Mouse (Mus musculus) stomach, embryonic 14.5 days (tissue): ENCODE data around the gene Rnase10. TPM values are rescaled to one million over a fixed set of nuclear protein-coding genes. Genes with fewer than 3 reads are reported as not detected.

Source experiments
- ATAC-seq: fragments of 200-750 bp; cut with Nextera tagmentation; 2 replicates; pipeline ENCODE4 v1.8.0; 2017; ENCODE audit warnings: low read depth, moderate TSS enrichment; ENCODE audit not compliant: insufficient number of reproducible peaks, insufficient read depth, low FRiP score
- H3K27ac ChIP-seq: fragments of 300-500 bp; sonication (generic); 2 replicates; pipeline ENCODE4 v1.5.1; 2014; ENCODE audit warnings: mild to moderate bottlenecking, low read length, moderate library complexity, mixed read lengths
- H3K27me3 ChIP-seq: fragments of 300-500 bp; sonication (generic); 2 replicates; pipeline ENCODE4 v1.6.1; 2014; ENCODE audit warnings: low read length, control low read depth, mixed read lengths; ENCODE audit not compliant: control insufficient read depth, insufficient read depth
- H3K36me3 ChIP-seq: fragments of 300-500 bp; sonication (generic); 2 replicates; pipeline ENCODE4 v1.6.1; 2014; ENCODE audit warnings: mild to moderate bottlenecking, control low read depth, low read length, moderate library complexity, mixed read lengths; ENCODE audit not compliant: control insufficient read depth, insufficient read depth
- H3K4me1 ChIP-seq: fragments of 300-500 bp; sonication (generic); 2 replicates; pipeline ENCODE4 v1.6.1; 2014; ENCODE audit warnings: low read length, control low read depth, mixed read lengths; ENCODE audit not compliant: control insufficient read depth, insufficient read depth
- H3K4me2 ChIP-seq: fragments of 300-500 bp; sonication (generic); replicated peaks from 2 replicates; pipeline ENCODE4 v1.6.1; 2014; ENCODE audit warnings: low read depth, low read length, control low read depth
- H3K4me3 ChIP-seq: fragments of 300-500 bp; sonication (generic); 2 replicates; pipeline ENCODE4 v1.5.1; 2014; ENCODE audit warnings: low read depth, low read length, control low read depth
- H3K9ac ChIP-seq: fragments of 300-500 bp; sonication (generic); replicated peaks from 2 replicates; pipeline ENCODE4 v1.6.1; 2014; ENCODE audit warnings: low read depth, mild to moderate bottlenecking, control low read depth, low read length, moderate library complexity, mixed read lengths
- H3K9me3 ChIP-seq: fragments of 300-500 bp; sonication (generic); 2 replicates; pipeline ENCODE4 v1.6.1; 2016; ENCODE audit warnings: low read depth, low read length, control low read depth; ENCODE audit not compliant: control insufficient read depth
- WGBS: fragments of 180-500 bp; shearing (Covaris S2); extraction: QIAGEN DNeasy Blood & Tissue Kit; methylation state at CpG from one replicate; pipeline ENCODE4 v1.1.7; 2014; 5-methylcytosine and 5-hydroxymethylcytosine counted together
- polyA plus RNA-seq: library from polyadenylated mRNA; unstranded; fragments of >200 nt; fragmentation: Nextera tagmentation; extraction: Ambion mirVana; gene quantifications from 2 replicates; pipeline ENCODE4 v1.2.1, GENCODE M21; 2014

Rnase10 gene
- polyA plus RNA-seq, 1 experiment from 2014 or later: not detected

- Histone ChIP-seq H3K36me3 (no peaks in the 10 kb centered on the region), H3K4me2 (no peak overlapping the region), H3K9me3 (no peaks in the 10 kb centered on the region), H3K4me1 (0 out of 2 replicates have a peak, but pooled peaks cover 6% of the 10 kb centered on the region), H3K4me3 (no peak overlapping the region), H3K27me3 (no peaks in the 10 kb centered on the region), H3K9ac (no peak overlapping the region), H3K27ac (no peak overlapping the region)
- WGBS: 51% methylated on average over 5 of the region's 5 CpGs
- ATAC-seq: no peak
Measured at GRCm38 (mm10) chr14:51051941-51052340, 44.4 kb downstream of the Rnase10 start.

DNA sequence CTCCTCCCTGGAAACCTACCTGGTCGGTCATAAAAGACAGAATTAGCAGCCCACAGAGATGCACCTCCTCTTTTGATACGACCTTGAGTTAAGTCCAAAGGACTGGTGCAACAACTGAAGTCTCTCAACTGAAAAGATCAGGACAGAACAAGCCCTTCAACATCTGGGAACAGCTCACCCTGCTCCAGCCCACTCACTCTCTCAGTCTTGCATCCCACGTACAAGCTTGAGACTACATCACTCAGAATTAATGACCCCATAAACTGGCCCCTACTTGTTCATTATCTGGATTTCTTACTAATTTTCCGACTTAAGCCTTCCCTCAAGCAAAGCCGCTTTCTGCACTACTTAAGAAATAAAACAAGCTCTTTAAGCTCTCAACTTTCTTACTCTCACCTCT lies 45.6 kb downstream of the Rnase10 start:
- 0 out of 2 replicates have a peak, but pooled peaks cover 6% of the 10 kb centered on the region for H3K4me1 ChIP-seq
- H3K36me3 ChIP-seq: no peaks in the 10 kb centered on the region
- H3K27me3 ChIP-seq: no peaks in the 10 kb centered on the region
- H3K4me3 ChIP-seq: no peak overlapping the region
- H3K9me3 ChIP-seq: no peaks in the 10 kb centered on the region
- ATAC-seq: no peak
- H3K27ac ChIP-seq: no peak overlapping the region
- no peak overlapping the region for H3K4me2 ChIP-seq
- WGBS: 79% methylated on average over 5 of the region's 5 CpGs
- H3K9ac ChIP-seq: no peak overlapping the region

DNA sequence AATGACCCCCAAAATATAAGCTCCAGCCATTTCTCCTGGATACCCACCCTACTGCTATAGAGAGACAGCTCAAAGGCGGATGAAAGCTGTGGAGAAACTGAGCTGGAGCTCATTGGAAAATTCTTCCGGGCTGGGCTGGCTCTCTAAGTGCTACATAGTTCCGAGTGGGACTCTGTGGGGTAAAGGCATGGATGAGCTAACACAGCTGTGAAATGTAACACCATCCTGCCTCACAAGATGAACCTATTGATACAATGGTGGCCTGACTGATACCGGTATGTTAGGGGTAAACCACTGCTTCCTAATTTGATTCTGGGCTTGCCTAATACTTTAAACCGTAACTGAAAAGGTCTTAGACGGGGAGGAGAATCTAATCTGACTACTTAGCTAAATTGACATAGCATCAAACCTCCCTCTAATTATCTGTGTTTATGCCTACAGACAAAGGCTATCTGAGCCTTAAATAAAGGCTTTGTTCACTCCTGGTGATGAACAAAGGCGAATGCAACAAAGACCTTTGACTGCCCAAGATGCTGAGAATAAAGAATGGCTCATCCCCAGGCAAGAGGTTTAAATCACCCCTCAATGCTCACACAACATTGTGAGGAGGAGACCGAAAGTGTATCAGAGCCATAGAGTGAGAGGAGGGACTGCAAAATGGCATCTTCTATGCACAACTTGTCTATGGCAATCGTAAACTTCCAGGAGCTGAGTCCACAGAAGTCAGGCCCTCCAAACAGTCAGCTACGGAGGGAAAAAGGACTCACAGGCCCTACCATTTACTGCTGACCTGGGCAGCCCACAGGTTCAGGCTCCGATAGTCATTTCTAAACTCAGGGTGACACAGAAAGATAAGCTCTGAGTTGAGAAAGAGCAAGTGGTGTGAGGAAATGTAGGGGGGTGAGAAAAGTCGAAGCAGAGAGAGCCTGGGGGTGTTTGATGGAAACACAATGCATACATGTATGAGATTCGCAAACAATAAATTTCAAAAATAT lies 47.0 kb downstream of the Rnase10 start:
- H3K4me3 ChIP-seq: no peak overlapping the region
- no peaks in the 10 kb centered on the region for H3K9me3 ChIP-seq
- no peak for ATAC-seq
- WGBS: 64% methylated on average over 13 of the region's 13 CpGs
- no peaks in the 10 kb centered on the region for H3K27me3 ChIP-seq
- H3K36me3 ChIP-seq: no peaks in the 10 kb centered on the region
- peak overlapping the region; percentile 10; the same call in 1 of the 2 replicates for H3K27ac ChIP-seq
- H3K4me1 ChIP-seq: 0 out of 2 replicates have a peak, but pooled peaks cover 6% of the 10 kb centered on the region
- no peak overlapping the region for H3K9ac ChIP-seq
- no peak overlapping the region for H3K4me2 ChIP-seq

- H3K9me3 ChIP-seq: no peaks in the 10 kb centered on the region
- H3K27me3 ChIP-seq: no peaks in the 10 kb centered on the region
- WGBS: 53% methylated on average over 9 of the region's 9 CpGs
- no peak within 1 kb of the TSS for H3K4me2 ChIP-seq
- no peak for ATAC-seq
- H3K4me1 ChIP-seq: 0 out of 2 replicates have a peak, but pooled peaks cover 6% of the 10 kb centered on the region
- no peak within 1 kb of the TSS for H3K4me3 ChIP-seq
- no peaks in the 10 kb centered on the region for H3K36me3 ChIP-seq
- no peak within 1 kb of the TSS for H3K9ac ChIP-seq
- no peak within 1 kb of the TSS for H3K27ac ChIP-seq
Measured at GRCm38 (mm10) chr14:51057401-51057831, 49.9 kb downstream of the Rnase10 start, which contains the start of gene Rnase12. Gene Rnase12 (minus strand): TSS chr14:51057661.

Other genes with a start within 250 kb of the Rnase10 start
- gene Ttc5, start 222.2 kb upstream of the Rnase10 start, polyA plus RNA-seq: 77.3 and 79.6 TPM in 2 replicates
- gene Ccnb1ip1, start 200.0 kb upstream of the Rnase10 start, polyA plus RNA-seq: not detected in 2 replicates
- gene Parp2, start 199.9 kb upstream of the Rnase10 start, polyA plus RNA-seq: 71.8 and 76.2 TPM in 2 replicates
- gene Tep1, start 137.2 kb upstream of the Rnase10 start, polyA plus RNA-seq: 8.6 and 8.7 TPM in 2 replicates
- gene Klhl33, start 110.2 kb upstream of the Rnase10 start, polyA plus RNA-seq: 0.14 and 0.35 TPM in 2 replicates
- gene Osgep, start 82.9 kb upstream of the Rnase10 start, polyA plus RNA-seq: 149 and 169 TPM in 2 replicates
- gene Apex1, start 82.8 kb upstream of the Rnase10 start, polyA plus RNA-seq: 217 and 223 TPM in 2 replicates
- 41.0 and 50.2 TPM in 2 replicates for gene Pip4p1, start 76.9 kb upstream of the Rnase10 start, polyA plus RNA-seq
- 59.5 and 65.1 TPM in 2 replicates for gene Pnp, start 76.7 kb upstream of the Rnase10 start, polyA plus RNA-seq
- not detected in 2 replicates for gene Gm49342, start 63.2 kb upstream of the Rnase10 start, polyA plus RNA-seq
- 0.31 TPM in 1 of 2 replicates, not detected in the other for gene Pnp2, start 51.8 kb upstream of the Rnase10 start, polyA plus RNA-seq
- not detected in 2 replicates for gene Rnase9, start 34.1 kb downstream of the Rnase10 start, polyA plus RNA-seq
- not detected in 2 replicates for gene Rnase11, start 42.4 kb downstream of the Rnase10 start, polyA plus RNA-seq
- gene Rnase12, start 49.9 kb downstream of the Rnase10 start, polyA plus RNA-seq: 0.80 TPM in 1 of 2 replicates, not detected in the other
- gene Olfr750, start 66.7 kb downstream of the Rnase10 start, polyA plus RNA-seq: not detected in 2 replicates
- gene Rnase4, start 83.3 kb downstream of the Rnase10 start, polyA plus RNA-seq: 60.3 and 72.3 TPM in 2 replicates
- 11.6 and 16.5 TPM in 2 replicates for gene Ang, start 83.4 kb downstream of the Rnase10 start, polyA plus RNA-seq
- gene Eddm3b, start 106.7 kb downstream of the Rnase10 start, polyA plus RNA-seq: not detected in 2 replicates
- gene Rnase6, start 116.2 kb downstream of the Rnase10 start, polyA plus RNA-seq: 0.32 and 1.4 TPM in 2 replicates
- gene Rnase1, start 139.0 kb downstream of the Rnase10 start, polyA plus RNA-seq: 0.87 and 1.5 TPM in 2 replicates
- gene Rnase2b, start 154.5 kb downstream of the Rnase10 start, polyA plus RNA-seq: not detected in 2 replicates
- not detected in 2 replicates for gene Ang2, start 191.4 kb downstream of the Rnase10 start, polyA plus RNA-seq
- not detected in 2 replicates for gene Ear14, start 195.6 kb downstream of the Rnase10 start, polyA plus RNA-seq
- not detected in 2 replicates for gene Rnase2a, start 248.4 kb downstream of the Rnase10 start, polyA plus RNA-seq